ENCODE assay signal across 24 mouse cellular contexts in genomic region chr10:16874131-16874530, GRCm38 (mm10).
A peak's percentile ranks its signal among the peaks of the same experiment; 100 is the strongest.
DNase-seq lines count a peak whose midpoint lies in the region; ATAC-seq and TF ChIP-seq lines count a peak whose summit lies in the region.
"Had no signal": no experiment of that assay in that cellular context is flagged by ENCODE, and none has a peak within 500 bp of the region (broad histone marks: within the 10 kb centered on the region; RNA-seq: fewer than 3 reads in every experiment).

No protein-coding gene starts in this region.

- H3K4me3 ChIP-seq in limb, embryonic 14.5 days (replicated peaks; ENCODE audit: low read length): no peak overlapping the region
- H3K4me3 ChIP-seq in limb, embryonic 10.5 days: no peak overlapping the region
- no peak overlapping the region for H3K4me3 ChIP-seq in CH12.LX (replicated peaks in 1 of 3; ENCODE audit: low read depth in 2 of 3, low read length in 2 of 3, poor library complexity in 1 of 3)
- H3K4me3 ChIP-seq: heart, embryonic 10.5 days; limb, embryonic 15.5 days; megakaryocyte, embryonic 14.5 days; neural tube, embryonic 12.5 days had no signal

- dilution Hi-C loops in CH12.LX (cut with MboI; ENCODE audit: extremely low pct_ligation_motif_present, extremely low pct_unique_long_range_greater_than_20kb, low sequenced_read_pairs): no loop called here

- H3K27ac ChIP-seq in limb, embryonic 14.5 days (replicated peaks; ENCODE audit: low read depth, low read length): no peak overlapping the region
- H3K27ac ChIP-seq in limb, embryonic 10.5 days: no peak overlapping the region
- no peak overlapping the region for H3K27ac ChIP-seq in CH12.LX (ENCODE audit: insufficient read depth, low read depth)
- H3K27ac ChIP-seq: heart, embryonic 10.5 days; hindbrain, embryonic 14.5 days; limb, embryonic 15.5 days; neural tube, embryonic 12.5 days; stomach, postnatal 0 days had no signal

- H3K79me2 ChIP-seq in CH12.LX (replicated peaks; ENCODE audit: control insufficient read depth, extremely low read depth, insufficient read depth, poor library complexity, severe bottlenecking): no peaks in the 10 kb centered on the region

- H3K4me2 ChIP-seq in limb, embryonic 14.5 days (replicated peaks; ENCODE audit: low read depth, low read length, severe bottlenecking): no peak overlapping the region
- H3K4me2 ChIP-seq in CH12.LX (ENCODE audit: insufficient read depth, low read depth, poor library complexity, severe bottlenecking): peak overlapping the region; percentile 21; the same call in 1 of the 2 replicates
- H3K4me2 ChIP-seq: hindbrain, embryonic 14.5 days; limb, embryonic 15.5 days; neural tube, embryonic 12.5 days had no signal

- TF ChIP-seq EP300 in CH12.LX (IDR thresholded peaks at IDR 0.05; ENCODE audit: low read length): peak; percentile 62; the same call in 1 of the 2 replicates

- no peaks in the 10 kb centered on the region for H3K9me3 ChIP-seq in limb, embryonic 14.5 days (ENCODE audit: control insufficient read depth, low read length)
- H3K9me3 ChIP-seq in limb, embryonic 10.5 days (replicated peaks): no peaks in the 10 kb centered on the region
- H3K9me3 ChIP-seq in CH12.LX (replicated peaks; ENCODE audit: low read length): no peaks in the 10 kb centered on the region
- H3K9me3 ChIP-seq: heart, embryonic 10.5 days; limb, embryonic 15.5 days; megakaryocyte, embryonic 14.5 days; neural tube, embryonic 12.5 days had no signal

- no peak for ATAC-seq in limb, embryonic 14.5 days (ENCODE audit: low FRiP score, low read depth)
- ATAC-seq: forebrain, postnatal 0 days; inflammation-experienced regulatory T-cells, adult 6 months had no signal

- H3K9ac ChIP-seq in limb, embryonic 14.5 days (ENCODE audit: low read depth, low read length, severe bottlenecking): no peak overlapping the region
- H3K9ac ChIP-seq in CH12.LX (ENCODE audit: insufficient read depth, low read depth): no peak overlapping the region
- H3K9ac ChIP-seq: forebrain, postnatal 0 days; hindbrain, embryonic 14.5 days; limb, embryonic 15.5 days; neural tube, embryonic 12.5 days had no signal

- no peak for TF ChIP-seq RAD21 in CH12.LX (IDR thresholded peaks at IDR 0.05; ENCODE audit: low read depth, low read length)

- H3K27me3 ChIP-seq in limb, embryonic 14.5 days (ENCODE audit: control insufficient read depth, insufficient read depth, low read length): no peaks in the 10 kb centered on the region
- no peaks in the 10 kb centered on the region for H3K27me3 ChIP-seq in limb, embryonic 10.5 days (ENCODE audit: low read depth, poor library complexity, severe bottlenecking)
- no peaks in the 10 kb centered on the region for H3K27me3 ChIP-seq in CH12.LX (replicated peaks)
- H3K27me3 ChIP-seq: limb, embryonic 15.5 days; megakaryocyte, embryonic 14.5 days; neural tube, embryonic 12.5 days had no signal

- in situ Hi-C loops in CH12.LX (cut with MboI; ENCODE audit: low pct_ligation_motif_present, low pct_unique_long_range_greater_than_20kb, low sequenced_read_pairs): no loop called here

- TF ChIP-seq CTCF in CH12.LX (conservative IDR thresholded peaks at IDR 0.05 in 1 of 2, IDR thresholded peaks at IDR 0.05 in 1 of 2; ENCODE audit: low read depth in 2 of 2, low read length in 2 of 2): no peak

- TF ChIP-seq POLR2A in limb, embryonic 14.5 days (IDR thresholded peaks at IDR 0.05; ENCODE audit: borderline replicate concordance, extremely low read depth, insufficient read depth, insufficient read length): no peak
- no peak for TF ChIP-seq POLR2A in CH12.LX (IDR thresholded peaks at IDR 0.05; ENCODE audit: low read depth, low read length)

- H3K36me3 ChIP-seq in limb, embryonic 14.5 days (ENCODE audit: control insufficient read depth, insufficient read depth, low read length): no peaks in the 10 kb centered on the region
- no peaks in the 10 kb centered on the region for H3K36me3 ChIP-seq in limb, embryonic 10.5 days
- H3K36me3 ChIP-seq in CH12.LX (replicated peaks in 1 of 2; ENCODE audit: control insufficient read depth in 1 of 2, insufficient read depth in 1 of 2, low read length in 1 of 2): no peaks in the 10 kb centered on the region
- H3K36me3 ChIP-seq: heart, embryonic 10.5 days; limb, embryonic 15.5 days; neural tube, embryonic 12.5 days had no signal

- 68% methylated on average over 3 of the region's 3 CpGs for WGBS in limb, embryonic 14.5 days
- WGBS in limb, embryonic 10.5 days: 83% methylated on average over 3 of the region's 3 CpGs

- no peaks in the 10 kb centered on the region for H3K4me1 ChIP-seq in limb, embryonic 14.5 days (ENCODE audit: control insufficient read depth, insufficient read depth, low read length)
- H3K4me1 ChIP-seq in limb, embryonic 10.5 days: no peaks in the 10 kb centered on the region
- H3K4me1 ChIP-seq in CH12.LX (ENCODE audit: control insufficient read depth in 1 of 2, insufficient read depth in 2 of 2): peaks cover 0 to 28% of the 10 kb centered on the region in 2 experiments; a peak in 2 of 4 replicates
- H3K4me1 ChIP-seq: heart, embryonic 10.5 days; limb, embryonic 15.5 days; neural tube, embryonic 12.5 days had no signal

- peak; percentile 4 for DNase-seq in limb, embryonic 14.5 days (ENCODE audit: low spot score)
- DNase-seq in limb, embryonic 10.5 days (ENCODE audit: low spot score): no peak
- DNase-seq in 3134 (ENCODE audit: extremely low read depth, insufficient read length, low spot score) (peak; percentile 25), CH12.LX (ENCODE audit: extremely low read depth) (no peak)
- DNase-seq in lung, postnatal 25 days (ENCODE audit: low spot score): peak; percentile 16
- DNase-seq in yolk sac, embryonic 10.5 days (ENCODE audit: low spot score): no peak
- no peak for DNase-seq in frontal cortex, adult 2 months (ENCODE audit: extremely low spot score in 1 of 2, low spot score in 1 of 2)
- DNase-seq: adrenal gland, postnatal 25 days; cerebellum, adult 9-10 months; forebrain, postnatal 0 days; heart, postnatal 4 days; kidney, adult 8-10 months; kidney, postnatal 36 days; midbrain, embryonic 14.5 days; right cerebral cortex, postnatal 14 days; thymus, adult 2 months; thymus, postnatal 4 days had no signal

TF ChIP-seq in CH12.LX, 34 proteins besides CTCF, POLR2A, EP300 and RAD21:
- peak; percentile 32; the same call in 1 of the 2 replicates for TF ChIP-seq BHLHE40 (IDR thresholded peaks at IDR 0.05; ENCODE audit: low read depth, low read length)
- TF ChIP-seq MEF2A (IDR thresholded peaks at IDR 0.05; ENCODE audit: borderline replicate concordance, low read depth, low read length): peak; percentile 96
- TF ChIP-seq ETS1 (conservative IDR thresholded peaks at IDR 0.05; ENCODE audit: low read depth, low read length): peak; percentile 79; the same call in 1 of the 2 replicates
- peak; percentile 32; the same call in 1 of the 2 replicates for TF ChIP-seq TCF12 (IDR thresholded peaks at IDR 0.05; ENCODE audit: low read depth, low read length)
- TF ChIP-seq ELF1 (IDR thresholded peaks at IDR 0.05; ENCODE audit: low read depth, low read length): no peak
TF ChIP-seq in CH12.LX: peak in this region for 4.

Comparison
In these comparisons a context has a peak if more than half of its experiments do, and no peak if none do; other contexts are left out.
1. DNase-seq: peak in limb, embryonic 14.5 days (single experiment), 3134 (single experiment) and lung, postnatal 25 days (single experiment); none in limb, embryonic 10.5 days (single experiment), CH12.LX (single experiment), yolk sac, embryonic 10.5 days (single experiment) and frontal cortex, adult 2 months (0 of 2).